Mouse (Mus musculus) cerebellum, adult 2 months (tissue): ENCODE measurements at regions not wholly inside any gene's neighbourhood (a gene's known extent, or its start where the extent isn't known, plus 50 kb on each side); places are given as distances from the start of the nearest gene placed in this dataset.

Experiments used
- CTCF ChIP-seq: fragments of 200-500 bp; IDR thresholded peaks from 2 replicates; pipeline ENCODE4 v1.5.1; 2011; ENCODE audit warnings: low read depth, mild to moderate bottlenecking, control low read depth, low read length, moderate library complexity, borderline replicate concordance; ENCODE audit not compliant: insufficient read depth
- POLR2A ChIP-seq: fragments of 200-500 bp; IDR thresholded peaks from 2 replicates; pipeline ENCODE4 v1.6.1; 2011; ENCODE audit warnings: low read length, control low read depth, borderline replicate concordance; ENCODE audit not compliant: insufficient read depth

DNA sequence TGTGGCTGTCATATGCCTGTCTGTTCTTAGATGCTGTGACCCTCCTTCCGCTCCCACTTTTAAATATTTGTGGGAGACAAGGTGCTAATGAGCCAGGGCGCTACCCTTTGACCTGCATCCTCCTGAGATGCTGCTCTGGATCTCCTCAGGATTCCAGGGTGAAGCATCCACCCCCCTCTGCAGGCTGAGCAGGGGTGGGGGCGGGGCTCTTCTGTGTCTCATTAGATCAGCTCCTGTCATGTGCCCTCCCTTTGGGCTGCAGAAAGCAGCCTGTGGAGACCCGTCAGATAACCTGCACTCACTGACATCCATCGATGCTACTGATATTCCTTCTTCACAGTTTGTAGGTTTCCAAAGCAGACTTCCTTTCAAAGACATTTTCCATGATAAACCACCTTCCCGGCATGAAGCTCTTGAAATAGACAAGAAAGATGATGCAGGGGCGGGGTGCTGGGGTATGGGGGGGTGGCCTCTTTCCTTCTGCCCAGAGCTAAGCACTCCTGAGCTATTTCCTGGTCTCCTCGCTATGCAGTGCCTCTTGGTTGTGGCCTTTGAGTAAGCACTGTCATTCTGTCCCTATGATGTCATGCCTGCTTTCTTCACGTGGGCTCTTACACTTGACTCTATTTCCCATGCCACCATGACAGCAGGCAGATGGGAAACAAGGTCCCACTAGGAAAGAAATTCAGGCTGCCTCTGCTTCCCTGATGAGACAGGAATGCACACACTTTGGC is 200.4 kb upstream of the Kazn start:
- TF ChIP-seq CTCF (no peak), POLR2A (no peak)
